Mouse (Mus musculus) c-Kit-negative CD71-positive TER-119-positive erythroid progenitor cells, embryonic 14.5 days (primary cell): ENCODE data around the gene Mfsd4b3.
"Not testable (repeated sequence)": the region's sequence is repeated elsewhere in the genome, so short reads cannot be mapped to it uniquely, and the experiment has no call there.

Experiments
- DNase-seq: peaks from one replicate; pipeline ENCODE4 v3.0.0-alpha.2; 2013; ENCODE audit warnings: low read depth, low spot score

Mfsd4b3 gene

GRCm38 (mm10) chr10:39959761-39960440 lies at the start of gene Mfsd4b3:
Gene Mfsd4b3, minus strand, starts transcription at chr10:39960153.
- DNase-seq = peak; percentile 52

DNA sequence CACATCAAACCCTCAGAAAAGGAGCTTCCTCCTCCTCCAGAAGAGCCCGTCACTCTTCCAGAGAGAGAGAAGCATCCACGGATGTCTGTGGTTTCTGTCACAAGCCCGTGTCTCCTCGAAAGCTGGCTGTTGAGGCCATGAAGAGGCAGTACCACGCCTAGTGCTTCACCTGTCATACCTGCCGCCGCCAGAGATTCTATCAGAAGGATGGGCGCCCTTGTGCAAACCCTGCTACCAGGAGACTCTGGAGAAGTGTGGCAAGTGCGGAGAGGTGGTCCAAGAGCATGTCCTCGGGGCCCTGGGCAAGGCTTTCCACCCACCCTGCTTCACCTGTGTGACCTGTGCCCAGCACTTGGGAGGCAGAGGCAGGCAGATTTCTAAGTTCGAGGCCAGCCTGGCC lies 49.6 kb upstream of the Mfsd4b3 start:
- no peak for DNase-seq

GRCm38 (mm10) chr10:40008847-40009246 lies 48.9 kb upstream of the Mfsd4b3 start:
- DNase-seq = not testable (repeated sequence)

- no peak for DNase-seq
Observed at GRCm38 (mm10) chr10:40007953-40008352, 48.0 kb upstream of the Mfsd4b3 start.

GRCm38 (mm10) chr10:40006963-40007362 lies 47.0 kb upstream of the Mfsd4b3 start:
- DNase-seq = no peak

DNA sequence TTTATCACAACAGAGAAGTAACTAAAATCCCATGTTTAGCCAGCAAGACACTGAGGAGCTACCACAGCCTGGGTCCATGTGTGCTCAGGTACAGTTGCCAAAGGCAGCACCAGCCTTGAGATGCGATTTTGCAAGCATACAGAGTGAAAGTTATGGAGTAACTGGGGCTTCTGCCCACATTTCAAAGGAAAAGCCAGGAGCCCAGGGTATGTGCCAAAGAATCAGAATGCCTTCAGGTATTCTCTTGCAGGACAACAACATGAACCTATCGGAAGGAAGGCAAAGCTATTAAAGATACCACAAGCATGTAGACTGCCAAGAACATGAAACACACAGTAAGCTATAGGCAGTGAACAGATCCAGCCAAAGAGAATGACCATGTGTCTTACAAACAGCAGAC lies 40.8 kb upstream of the Mfsd4b3 start:
- DNase-seq = no peak

DNA sequence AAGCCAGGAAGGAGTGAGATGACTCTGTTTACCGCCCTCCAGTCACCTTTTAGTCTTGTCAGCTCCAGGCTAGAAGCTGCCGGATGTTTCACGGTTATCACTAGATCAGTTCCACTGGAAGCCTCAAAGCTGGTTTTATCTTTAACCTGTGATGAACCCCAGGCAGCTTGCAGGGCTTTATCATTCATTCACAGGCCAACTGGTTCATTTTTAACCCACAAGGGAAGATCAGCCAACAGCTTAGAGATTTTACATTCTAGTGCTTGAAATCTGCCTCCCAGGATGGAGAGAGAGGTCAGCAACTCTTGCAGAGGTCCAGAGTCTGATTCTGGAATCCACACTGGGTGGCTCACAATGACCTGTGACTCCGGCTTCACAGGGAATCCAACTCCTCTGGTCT lies 31.2 kb upstream of the Mfsd4b3 start:
- DNase-seq = no peak

DNA sequence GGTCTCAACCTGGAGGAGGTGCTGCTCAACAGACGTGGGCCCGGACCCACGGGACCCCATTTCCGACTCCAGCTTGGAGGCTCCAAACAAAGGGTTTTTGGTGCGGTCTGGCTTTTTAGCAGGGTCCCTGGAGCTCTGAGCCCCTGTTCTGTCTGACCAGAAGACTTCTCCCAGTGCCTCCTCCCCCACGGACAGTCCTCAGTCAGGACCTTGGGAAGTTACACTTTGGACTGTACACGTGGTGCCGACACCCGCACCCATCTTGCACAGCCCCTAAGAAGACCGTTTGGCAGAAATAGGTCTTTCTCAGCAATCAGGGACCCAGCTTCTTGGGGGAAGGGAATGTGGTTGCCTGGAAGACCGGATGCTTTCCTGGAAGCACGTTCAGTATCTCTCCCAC lies 26.5 kb upstream of the Mfsd4b3 start, which contains the start of gene Mfsd4b5:
TSS of gene Mfsd4b5 (minus strand) at position 181 of the 400 bp plus-strand sequence.
- DNase-seq = no peak

DNA sequence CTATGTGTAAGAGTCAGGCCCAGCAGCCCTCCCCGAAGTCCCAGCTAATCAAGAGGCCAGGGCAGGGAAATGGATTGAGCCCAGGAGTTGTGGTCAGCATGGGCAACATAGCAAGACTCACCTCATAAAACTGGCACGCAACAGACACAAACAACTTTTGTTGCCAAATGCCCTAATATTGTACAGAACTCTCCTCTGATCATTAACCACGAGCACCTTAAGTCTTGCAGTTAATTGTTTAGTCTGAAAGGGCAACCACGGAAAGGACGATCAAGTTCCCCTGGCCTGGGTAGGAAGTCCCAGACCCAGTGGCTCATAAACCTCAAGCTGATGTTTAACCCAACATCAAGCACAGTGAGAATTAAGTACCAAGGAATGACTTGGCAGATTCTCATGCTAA lies 22.7 kb upstream of the Mfsd4b3 start:
- no peak for DNase-seq

GRCm38 (mm10) chr10:39978231-39978630 lies 18.3 kb upstream of the Mfsd4b3 start:
- no peak for DNase-seq

- no peak for DNase-seq
Observed at GRCm38 (mm10) chr10:39977346-39977745, 17.4 kb upstream of the Mfsd4b3 start.

- DNase-seq = no peak
Observed at GRCm38 (mm10) chr10:39975771-39976170, 15.8 kb upstream of the Mfsd4b3 start.

DNA sequence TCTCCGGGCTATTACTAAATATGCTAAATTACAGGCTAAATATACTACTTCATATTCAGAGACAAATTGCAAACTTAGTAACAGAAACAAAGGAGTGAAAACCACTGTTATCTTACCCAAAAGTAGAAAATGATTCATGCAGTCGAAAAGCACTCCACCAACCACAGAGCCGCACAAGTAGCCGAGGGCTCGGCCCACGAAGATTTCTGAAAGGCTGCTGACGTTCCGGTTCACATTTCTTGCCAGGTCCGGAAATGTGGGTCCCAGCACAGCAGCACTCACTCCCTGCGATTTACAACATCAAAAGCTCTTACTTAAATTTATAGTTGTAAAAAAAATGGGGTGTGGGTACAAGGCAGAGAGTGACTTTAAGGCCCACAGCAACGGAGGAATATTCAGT lies 15.0 kb upstream of the Mfsd4b3 start:
- DNase-seq = no peak

GRCm38 (mm10) chr10:39967512-39967911 lies 7.6 kb upstream of the Mfsd4b3 start:
- no peak for DNase-seq

DNA sequence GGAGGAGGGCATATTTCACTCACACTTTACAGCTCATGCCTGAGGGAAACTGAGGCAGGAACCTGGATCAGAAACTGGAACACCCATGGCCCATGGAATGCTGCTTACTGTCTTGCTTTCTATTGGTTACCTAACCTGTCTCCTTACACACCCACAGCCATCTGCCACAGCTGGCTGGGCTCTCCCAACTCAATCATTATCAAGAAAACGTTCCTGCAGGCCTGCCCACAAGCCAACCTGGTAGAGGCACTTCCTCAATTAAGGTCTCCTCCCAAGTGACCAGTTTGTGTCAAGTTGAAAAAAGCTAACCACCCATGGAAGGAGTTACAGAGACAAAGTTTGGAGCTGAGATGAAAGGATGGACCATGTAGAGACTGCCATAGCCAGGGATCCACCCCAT lies 2.0 kb upstream of the Mfsd4b3 start:
- no peak for DNase-seq

DNA sequence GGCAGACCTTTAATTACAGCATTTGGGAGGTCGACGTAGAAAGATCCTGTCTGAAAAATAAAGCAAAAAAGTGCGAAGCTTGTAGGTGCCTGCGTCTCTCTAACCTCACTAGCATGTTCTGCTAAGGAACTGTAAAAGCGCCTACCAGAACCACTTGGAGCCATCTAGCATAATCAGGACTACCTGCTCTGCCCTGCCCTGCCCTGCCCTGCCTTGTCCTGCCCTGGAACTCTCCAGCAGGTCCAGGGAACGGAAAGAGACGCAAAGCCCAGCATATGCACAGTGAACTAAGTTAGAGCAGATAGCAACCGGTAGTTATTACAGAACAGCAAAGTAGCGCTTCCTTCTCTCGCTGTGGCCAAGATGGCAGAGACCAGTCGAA lies 479 bp upstream of the Mfsd4b3 start:
- DNase-seq = no peak

GRCm38 (mm10) chr10:39958266-39958665 lies 1.7 kb downstream of the Mfsd4b3 start:
- no peak for DNase-seq

GRCm38 (mm10) chr10:39956340-39956878 lies 3.5 kb downstream of the Mfsd4b3 start:
- no peak for DNase-seq

- DNase-seq = no peak
Observed at GRCm38 (mm10) chr10:39955163-39955562, 4.8 kb downstream of the Mfsd4b3 start.

- DNase-seq = no peak
Observed at GRCm38 (mm10) chr10:39949377-39949954, 10.5 kb downstream of the Mfsd4b3 start.

GRCm38 (mm10) chr10:39947195-39947594 lies 12.8 kb downstream of the Mfsd4b3 start:
- not testable (repeated sequence) for DNase-seq

DNA sequence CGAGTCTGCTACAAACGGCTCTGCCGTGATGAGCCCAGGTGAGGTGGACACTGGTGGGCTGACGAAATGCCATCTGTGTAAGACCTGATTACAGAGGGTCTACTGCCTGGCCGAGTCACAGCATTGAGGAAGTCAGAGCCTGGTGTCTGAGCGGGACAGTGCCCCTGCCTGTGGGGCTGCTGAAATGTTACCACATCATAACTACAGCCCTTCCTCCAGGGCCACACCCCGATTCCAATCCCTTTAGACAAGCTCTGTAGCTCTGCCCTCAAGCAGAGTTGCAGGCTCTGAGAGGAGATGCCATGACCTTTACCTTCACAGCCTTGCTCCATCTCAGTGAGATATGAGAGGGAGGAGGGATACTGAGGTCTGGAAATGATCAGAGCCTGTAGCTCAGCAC lies 23.4 kb downstream of the Mfsd4b3 start:
- no peak for DNase-seq

GRCm38 (mm10) chr10:39926616-39927139 lies 33.3 kb downstream of the Mfsd4b3 start, which contains the start of gene Mfsd4b2:
Gene Mfsd4b2, minus strand, starts transcription at chr10:39926923.
- no peak for DNase-seq
